Mouse (Mus musculus) layer of hippocampus, adult 9-11 months (tissue): ENCODE data around the gene Catsperd.
A peak's percentile ranks its signal among the peaks of the same experiment; 100 is the strongest.
"Not testable (repeated sequence)": the region's sequence is repeated elsewhere in the genome, so short reads cannot be mapped to it uniquely, and the experiment has no call there.

Experiments used
- DNase-seq: peaks from one replicate; pipeline ENCODE4 v3.0.0; 2022

Gene Catsperd

DNA sequence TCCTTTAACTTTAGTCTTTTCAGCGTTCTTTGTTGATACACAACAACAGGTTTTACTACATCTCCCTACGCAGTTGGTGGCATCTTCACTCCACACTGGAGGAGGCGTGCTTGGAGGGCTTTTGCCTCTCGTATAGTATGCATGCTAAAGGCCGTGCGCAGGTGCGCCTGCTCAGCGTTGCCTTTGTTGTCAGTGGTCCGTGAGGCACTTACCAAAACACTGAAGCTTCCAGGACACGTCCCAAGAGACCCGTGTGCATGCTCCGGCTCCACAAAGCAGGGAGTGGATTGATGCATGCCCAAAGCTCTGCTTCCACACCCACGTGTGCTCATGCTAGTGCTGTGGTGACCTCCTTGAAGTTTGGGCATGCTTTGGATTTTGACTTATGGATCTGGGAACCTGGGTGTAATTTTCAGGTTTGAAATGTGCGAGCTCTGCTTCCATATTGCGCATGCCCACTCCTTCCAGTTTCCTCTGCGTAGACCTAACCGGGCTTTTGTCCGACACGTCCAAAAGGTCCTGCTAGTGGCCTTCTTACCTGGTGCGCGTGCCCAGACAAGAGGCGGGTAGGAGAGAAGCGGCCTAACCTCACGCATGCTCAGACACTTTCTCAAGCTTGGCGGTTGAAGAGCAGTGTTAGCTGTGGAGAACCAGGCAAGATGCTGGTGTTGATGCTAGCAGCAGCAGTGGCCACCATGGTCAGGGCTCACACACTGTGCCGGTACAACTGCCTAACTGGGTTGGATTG is at the start of gene Catsperd:
Gene Catsperd (plus strand): TSS at position 614 of the 748 bp plus-strand sequence.
- DNase-seq, result no peak

DNA sequence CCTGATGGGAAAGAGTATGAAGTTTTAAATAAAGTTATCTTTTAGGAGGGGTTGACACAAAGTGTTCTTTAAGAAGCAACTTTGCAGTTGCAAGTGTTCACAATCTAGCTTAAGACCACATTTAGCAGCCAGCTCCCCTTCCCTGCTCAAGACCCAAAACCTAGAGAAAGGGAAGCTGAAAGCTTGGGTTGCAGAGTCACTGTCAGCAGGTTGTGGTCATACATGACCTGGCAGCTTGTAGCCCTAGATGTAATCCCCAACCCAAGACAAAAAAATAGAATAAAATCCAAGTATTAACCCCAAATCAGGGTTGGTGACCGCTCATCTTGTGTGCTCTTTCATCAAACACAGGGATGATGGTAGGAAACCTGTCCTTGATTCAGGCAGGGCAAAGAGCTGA is 44.9 kb upstream of the Catsperd start:
- DNase-seq, result no peak

DNA sequence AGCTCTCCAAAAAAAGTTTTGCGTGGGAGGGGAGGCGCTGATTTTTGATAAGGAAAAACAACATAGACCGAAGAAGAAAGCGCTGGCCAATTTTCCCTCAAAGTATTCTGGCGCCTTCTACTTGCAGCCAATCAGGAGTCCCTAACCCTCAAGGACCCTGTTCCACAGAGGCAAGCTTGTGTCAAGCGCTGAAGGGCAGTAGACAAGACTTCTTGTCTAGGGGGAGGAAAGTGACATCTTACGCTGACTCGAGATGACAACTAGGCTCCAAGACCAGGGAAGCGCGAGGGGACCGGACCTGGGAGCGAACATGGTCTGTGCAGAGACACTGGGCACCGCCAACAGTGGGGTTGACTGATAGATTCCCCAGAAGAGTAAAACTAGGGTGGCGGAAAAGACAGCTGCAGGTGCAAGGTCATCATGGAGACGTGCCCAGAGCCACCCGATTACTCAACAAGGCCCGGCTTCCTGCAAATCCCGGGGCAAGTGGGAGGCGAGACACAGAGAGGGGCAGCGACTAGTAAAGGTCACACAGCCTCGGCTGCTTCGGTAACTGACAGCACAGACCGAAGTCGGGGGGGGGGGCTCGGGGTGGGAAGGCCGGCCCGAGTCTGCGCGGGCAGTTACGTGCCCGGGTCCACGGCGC is 44.2 kb upstream of the Catsperd start:
- DNase-seq, result peak; percentile 66

DNA sequence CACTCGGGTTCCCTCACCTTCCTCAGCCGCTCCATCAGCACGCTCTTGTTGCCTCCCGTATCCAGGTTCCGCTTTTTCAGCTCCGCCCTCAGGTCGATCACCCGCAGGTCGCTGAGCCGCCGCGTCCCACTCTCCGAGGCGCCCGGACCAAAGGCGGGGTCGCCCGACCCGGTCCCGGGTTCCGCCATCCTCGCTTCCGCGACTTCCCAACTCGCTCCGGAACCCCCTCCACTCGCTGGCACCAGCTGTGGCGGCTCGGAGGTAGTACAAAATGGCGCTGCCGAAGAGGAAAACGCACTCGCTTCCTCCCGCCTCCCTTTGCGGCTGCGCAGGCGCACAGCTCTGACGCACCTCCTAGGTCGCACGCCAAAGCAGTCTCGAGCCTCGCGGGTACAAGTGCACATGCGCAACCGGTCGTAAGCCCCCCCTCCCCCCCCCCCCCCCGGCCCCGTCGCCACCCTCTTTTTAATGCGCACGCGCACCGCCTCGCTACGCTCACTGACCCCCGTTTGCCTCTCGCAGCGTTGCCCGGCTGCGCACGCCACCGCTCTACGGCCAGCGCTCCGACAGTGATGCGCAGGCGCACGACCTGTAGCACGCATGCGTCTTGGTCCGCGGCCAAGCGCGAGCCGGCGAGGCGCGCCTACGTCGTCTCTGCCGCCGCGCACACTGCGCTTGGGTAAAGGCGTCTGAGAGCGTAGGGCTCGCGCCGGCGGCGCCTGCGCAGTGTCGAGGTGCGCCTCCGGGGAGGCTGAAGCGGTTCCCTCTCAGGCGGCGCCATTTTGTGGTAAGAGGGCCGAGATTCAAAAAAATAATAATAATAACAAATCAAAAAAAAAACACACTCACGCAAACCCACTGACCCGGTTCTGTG is 43.4 kb upstream of the Catsperd start, which contains the start of the genes Safb2 and Safb:
Gene Safb2 (minus strand): TSS at position 329 of the 874 bp plus-strand sequence.
Gene Safb (plus strand): TSS at position 569 of the 874 bp plus-strand sequence.
- peak; percentile 99 for DNase-seq

DNA sequence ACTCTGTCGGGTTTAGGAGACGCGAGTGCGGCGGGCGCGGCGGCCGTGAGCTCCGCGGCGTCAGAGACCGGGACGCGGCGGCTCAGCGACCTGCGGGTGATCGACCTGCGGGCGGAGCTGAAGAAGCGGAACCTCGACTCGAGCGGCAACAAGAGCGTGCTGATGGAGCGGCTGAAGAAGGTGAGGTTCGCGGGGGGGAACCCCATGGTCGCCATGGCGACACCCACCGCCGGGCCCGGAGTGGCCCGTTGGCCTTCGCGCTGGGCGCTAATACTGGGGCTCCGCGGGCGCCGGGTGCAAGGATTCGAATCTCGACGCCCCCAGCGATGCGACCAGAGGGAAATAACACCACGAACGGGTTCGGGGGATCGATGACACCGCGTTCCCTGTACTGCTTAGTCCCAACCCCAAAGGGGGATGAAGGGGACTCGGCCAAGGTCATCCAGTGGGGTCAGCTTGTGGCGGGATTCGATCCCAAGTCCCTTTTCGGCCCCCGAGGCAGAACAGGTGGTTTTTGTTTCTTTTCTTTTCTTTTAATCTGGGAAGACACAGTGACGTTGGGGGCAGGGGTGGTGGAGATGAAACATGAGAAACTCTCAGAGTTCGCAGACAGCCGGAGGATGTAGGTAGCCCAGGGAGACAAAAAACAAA is 42.6 kb upstream of the Catsperd start:
- peak; percentile 51 for DNase-seq

DNA sequence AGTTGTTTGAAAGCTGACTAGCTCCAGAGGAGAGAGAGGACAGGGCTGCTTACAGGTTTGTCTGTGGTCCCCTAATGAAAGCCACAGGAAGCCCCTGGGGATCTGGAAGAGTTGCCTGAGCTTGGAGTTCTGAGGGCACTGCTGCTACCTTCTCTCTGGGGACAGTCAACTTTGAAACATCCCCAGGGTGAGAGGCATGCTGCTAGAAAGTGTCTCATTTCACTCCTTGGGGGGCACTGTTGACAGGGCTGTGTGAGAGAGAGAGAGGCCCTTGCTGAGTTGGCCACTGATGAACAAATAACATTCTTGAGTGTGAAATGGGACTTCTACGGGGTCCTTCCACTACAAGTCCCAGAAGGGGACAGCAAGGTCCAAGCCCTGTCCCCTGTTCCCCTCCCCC is 40.2 kb upstream of the Catsperd start:
- no peak for DNase-seq

DNA sequence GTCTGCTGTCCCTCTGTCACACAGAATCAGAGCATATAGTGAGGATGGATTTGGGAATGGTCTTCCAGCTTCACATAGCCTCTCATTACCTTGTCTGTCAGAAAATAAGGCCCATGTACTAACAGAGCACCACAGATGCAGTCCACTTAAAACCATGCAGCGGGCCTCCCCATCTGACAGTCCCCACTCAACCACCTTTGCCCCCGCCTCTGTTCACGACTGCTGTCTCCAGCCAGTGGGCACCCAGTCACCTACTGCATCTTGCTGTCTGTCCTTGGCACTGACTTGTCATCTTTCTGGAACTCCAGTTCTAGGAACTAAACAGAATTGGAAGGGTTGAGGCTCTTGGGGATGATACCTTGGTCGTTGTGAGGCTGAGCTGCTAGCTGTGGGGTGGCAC is 39.0 kb upstream of the Catsperd start:
- no peak for DNase-seq

- no peak for DNase-seq
Observed at GRCm38 (mm10) chr17:56592553-56592952, 35.4 kb upstream of the Catsperd start.

- DNase-seq, result no peak
Observed at GRCm38 (mm10) chr17:56593527-56594271, 34.2 kb upstream of the Catsperd start.

- no peak for DNase-seq
Observed at GRCm38 (mm10) chr17:56603186-56604069, 24.5 kb upstream of the Catsperd start.

DNA sequence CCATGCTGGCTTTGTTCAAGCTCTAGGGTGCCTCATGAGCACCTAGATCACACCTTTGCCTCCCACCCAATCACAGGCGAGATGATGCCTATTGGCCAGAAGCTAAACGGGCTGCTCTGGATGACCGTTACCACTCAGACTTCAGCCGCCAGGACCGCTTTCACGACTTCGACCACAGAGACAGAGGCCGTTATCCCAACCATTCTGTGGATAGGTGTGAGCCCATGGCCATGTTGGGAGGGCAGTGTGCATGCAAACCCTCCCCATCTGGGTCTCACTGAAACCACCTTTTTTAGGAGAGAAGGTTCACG is 23.9 kb upstream of the Catsperd start:
- no peak for DNase-seq

- DNase-seq, result no peak
Observed at GRCm38 (mm10) chr17:56604422-56604821, 23.5 kb upstream of the Catsperd start.

DNA sequence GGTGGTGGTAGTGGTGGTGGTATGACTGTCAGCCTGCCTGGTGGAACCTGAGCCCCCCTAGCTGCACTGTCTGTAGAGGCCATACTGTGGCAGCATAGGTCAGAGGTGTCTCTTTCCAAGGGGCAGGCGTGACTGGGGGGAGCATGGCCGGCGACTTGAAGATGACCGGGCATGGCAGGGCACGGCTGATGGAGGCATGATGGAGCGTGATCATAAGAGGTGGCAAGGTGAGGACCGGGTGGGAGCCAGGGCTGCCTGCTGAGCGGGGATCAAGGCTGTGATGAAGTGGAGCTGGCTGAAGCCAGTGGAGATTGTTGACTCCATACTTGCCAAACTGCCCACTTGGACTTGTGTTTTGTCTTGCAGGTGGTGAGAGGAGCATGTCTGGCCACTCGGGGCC is 22.5 kb upstream of the Catsperd start:
- DNase-seq, result no peak

GRCm38 (mm10) chr17:56607521-56608062 is 20.4 kb upstream of the Catsperd start:
- no peak for DNase-seq

GRCm38 (mm10) chr17:56608699-56609098 is 19.2 kb upstream of the Catsperd start:
- no peak for DNase-seq

DNA sequence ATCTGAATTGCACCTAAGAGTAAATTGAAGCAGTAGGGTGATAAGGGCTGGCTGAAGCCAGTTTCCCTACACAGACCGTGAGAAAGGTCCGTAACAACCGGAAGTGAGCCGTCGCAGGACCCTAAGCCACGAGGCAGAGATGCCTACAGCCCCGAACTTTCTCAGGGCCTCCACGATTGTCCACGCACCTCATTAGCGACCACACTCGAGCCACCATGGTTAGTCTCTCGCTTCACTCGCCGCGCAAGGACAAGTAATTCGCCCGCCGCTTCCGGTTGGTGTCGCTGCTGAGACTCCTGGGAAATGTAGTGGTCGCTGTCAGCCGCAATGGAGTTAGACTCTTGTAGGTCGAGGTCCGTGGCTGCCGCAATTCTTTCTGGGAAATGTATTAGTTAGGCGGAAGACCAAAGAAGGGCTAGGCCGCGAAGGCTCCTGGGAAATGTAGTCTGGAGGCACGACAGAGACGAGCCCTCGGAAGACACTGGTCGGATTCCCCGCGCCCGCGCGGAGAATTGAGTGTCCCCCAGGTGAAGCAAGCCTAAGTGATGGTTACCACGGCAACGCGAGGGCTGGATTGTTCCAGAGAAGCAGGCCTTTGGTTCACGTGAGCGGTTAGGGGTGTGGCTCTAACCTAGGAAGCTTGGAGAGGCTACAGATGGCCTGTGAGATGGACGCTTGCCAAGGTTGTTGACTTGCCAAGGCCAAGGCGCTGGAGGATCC is 18.3 kb upstream of the Catsperd start, which contains the start of gene 2410015M20Rik:
Gene 2410015M20Rik (minus strand): TSS at position 320 of the 720 bp plus-strand sequence.
- DNase-seq, result peak; percentile 99

DNA sequence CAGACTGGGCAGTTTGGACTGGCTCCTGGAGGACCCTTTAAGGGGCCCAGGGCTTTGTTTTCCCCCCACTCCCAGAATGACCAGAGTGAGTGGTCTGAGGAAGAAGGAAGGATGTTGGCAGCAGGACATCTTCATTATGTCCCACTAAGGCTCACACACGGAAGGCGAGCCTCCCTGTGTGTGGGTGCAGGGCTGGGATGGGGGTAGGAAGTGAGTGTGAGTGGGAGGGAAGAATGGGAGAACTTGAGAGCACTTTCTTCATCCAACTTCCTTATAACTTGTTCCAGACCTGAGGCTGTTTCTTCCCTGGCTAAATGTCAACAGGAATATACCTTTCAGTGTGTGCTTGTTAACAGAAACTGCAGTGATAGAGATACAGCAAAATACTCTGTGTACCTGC is 16.6 kb upstream of the Catsperd start:
- no peak for DNase-seq

DNA sequence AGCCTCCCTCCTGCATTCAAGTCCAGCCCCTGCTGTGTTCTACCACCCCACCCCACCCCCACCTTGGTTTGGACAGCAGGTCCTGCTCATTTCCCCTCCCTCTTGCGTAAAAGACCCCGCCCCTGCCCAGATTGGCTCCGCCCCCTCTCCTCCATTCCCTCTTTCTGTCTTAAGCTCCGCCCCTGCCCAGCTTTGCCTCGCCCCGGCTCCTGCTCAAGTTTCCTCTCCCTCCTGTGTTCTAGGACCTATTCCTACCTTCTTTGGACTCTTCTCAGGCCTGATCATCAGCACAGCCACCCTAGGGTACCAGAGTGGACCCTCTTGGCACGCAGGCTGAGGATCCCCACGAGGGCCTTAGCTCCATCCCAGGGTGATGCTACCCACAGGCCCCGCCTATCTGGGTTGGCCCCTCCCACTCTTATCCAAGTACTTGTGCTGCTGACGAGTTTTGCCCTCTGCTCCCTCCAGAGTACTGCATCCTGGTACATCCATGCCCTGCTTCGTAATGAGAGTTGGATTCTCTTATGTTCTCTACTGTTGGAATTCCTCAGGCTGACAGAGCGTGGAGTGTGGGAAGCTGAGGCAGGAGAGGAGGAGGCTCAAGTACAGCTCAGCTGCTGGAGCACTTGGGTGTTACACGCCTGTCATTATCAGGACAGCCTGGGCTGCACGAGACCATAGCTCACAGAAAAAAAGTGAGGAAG is 15.9 kb upstream of the Catsperd start:
- DNase-seq, result no peak

- DNase-seq, result not testable (repeated sequence)
Observed at GRCm38 (mm10) chr17:56612565-56612939, 15.4 kb upstream of the Catsperd start.
